In genomic region chr13:47104856-47105541, GRCm38 (mm10) we compare ENCODE assay signal across 8 mouse cellular contexts. TPM values are rescaled to one million over a fixed set of nuclear protein-coding genes. Genes with fewer than 3 reads are reported as not detected.
A peak's percentile ranks its signal among the peaks of the same experiment; 100 is the strongest.
DNase-seq lines count a peak whose midpoint lies in the region; ATAC-seq lines count a peak whose summit lies in the region.

No protein-coding gene starts in this region.

- peak overlapping the region; percentile 98 for H3K9ac ChIP-seq in kidney, embryonic 16.5 days (replicated peaks; ENCODE audit: low read length)

- DNase-seq in 3134 (ENCODE audit: extremely low read depth, insufficient read length, low spot score) (peak; percentile 28), A20 (ENCODE audit: low read depth, low spot score) (peak; percentile 81)
- peak; percentile 43 to 55 for DNase-seq in cerebellum, postnatal 14 days
- peak; percentile 9 to 16 for DNase-seq in heart, adult 9 months (ENCODE audit: low spot score in 2 of 2)
- peak; percentile 18 for DNase-seq in lung, postnatal 25 days (ENCODE audit: low spot score)
- peak; percentile 41 to 44 for DNase-seq in spleen, postnatal 10 days (ENCODE audit: low spot score in 2 of 2)
- no peak for DNase-seq in ovary, postnatal 36 days (ENCODE audit: low spot score)

- ATAC-seq in kidney, embryonic 16.5 days (ENCODE audit: low FRiP score, low TSS enrichment) = no peak

- peak overlapping the region; percentile 75 for H3K4me2 ChIP-seq in kidney, embryonic 16.5 days (replicated peaks; ENCODE audit: low read depth, low read length)

- no peaks in the 10 kb centered on the region for H3K9me3 ChIP-seq in kidney, embryonic 16.5 days (ENCODE audit: low read length)

- peaks cover 3% of the 10 kb centered on the region; the same call in 1 of the 2 replicates for H3K36me3 ChIP-seq in kidney, embryonic 16.5 days (ENCODE audit: insufficient read depth, low read length)

- peaks cover 26% of the 10 kb centered on the region for H3K4me1 ChIP-seq in kidney, embryonic 16.5 days (ENCODE audit: insufficient read depth, low read length)

- WGBS in kidney, embryonic 16.5 days = under 1% methylated on average over 25 of the region's 25 CpGs

- H3K27me3 ChIP-seq in kidney, embryonic 16.5 days (ENCODE audit: insufficient read depth, low read length) = no peaks in the 10 kb centered on the region

- peak overlapping the region; percentile 100 for H3K27ac ChIP-seq in kidney, embryonic 16.5 days (ENCODE audit: low read length)

- H3K4me3 ChIP-seq in kidney, embryonic 16.5 days (ENCODE audit: low read length) = peak overlapping the region; percentile 97

RNA-seq across cellular contexts. Expression of gene Dek, which starts 1.0 kb away (rescaled TPM):
- polyA plus RNA-seq in kidney, embryonic 16.5 days (2015; fragmentation: Nextera tagmentation; extraction: Ambion mirVana) = 218 and 234 TPM in 2 replicates

RNA-seq across cellular contexts. Expression of gene Rnf144b, which starts 17.5 kb away (rescaled TPM):
- 0.89 and 1.0 TPM in 2 replicates for polyA plus RNA-seq in kidney, embryonic 16.5 days (2015; fragmentation: Nextera tagmentation; extraction: Ambion mirVana)
